Mouse (Mus musculus) testis, adult 2 months (tissue): ENCODE measurements at regions not wholly inside any gene's neighbourhood (a gene's known extent, or its start where the extent isn't known, plus 50 kb on each side); places are given as distances from the start of the nearest gene placed in this dataset.

Experiments
- H3K27ac ChIP-seq: fragments of 200-500 bp; 2 replicates; pipeline ENCODE4 v1.5.1; 2012; ENCODE audit warnings: low read depth, low read length; ENCODE audit not compliant: control insufficient read depth, insufficient read depth
- H3K27me3 ChIP-seq: fragments of 200-500 bp; 2 replicates; pipeline ENCODE4 v1.6.1; 2012; ENCODE audit warnings: mild to moderate bottlenecking, low read length, moderate library complexity; ENCODE audit not compliant: control insufficient read depth, insufficient read depth
- H3K36me3 ChIP-seq: fragments of 200-500 bp; 2 replicates; pipeline ENCODE4 v1.6.1; 2012; ENCODE audit warnings: mild to moderate bottlenecking, low read length; ENCODE audit not compliant: control insufficient read depth, insufficient read depth
- H3K4me1 ChIP-seq: fragments of 200-500 bp; 2 replicates; pipeline ENCODE4 v1.6.1; 2012; ENCODE audit warnings: low read length; ENCODE audit not compliant: control insufficient read depth, insufficient read depth
- H3K4me3 ChIP-seq: fragments of 200-500 bp; 2 replicates; pipeline ENCODE4 v1.5.1; 2012; ENCODE audit warnings: low read depth, mild to moderate bottlenecking, low read length, moderate library complexity, mixed read lengths; ENCODE audit not compliant: control insufficient read depth
- CTCF ChIP-seq: fragments of 200-500 bp; IDR thresholded peaks from 2 replicates; pipeline ENCODE4 v1.5.1; 2012; ENCODE audit warnings: low read depth, mild to moderate bottlenecking, inconsistent platforms, low read length, moderate library complexity; ENCODE audit not compliant: control insufficient read depth, insufficient read depth, insufficient replicate concordance
- POLR2A ChIP-seq: fragments of 200-500 bp; IDR thresholded peaks from 2 replicates; pipeline ENCODE4 v1.6.1; 2012; ENCODE audit warnings: low read depth, mild to moderate bottlenecking, inconsistent platforms, low read length, moderate library complexity; ENCODE audit not compliant: control insufficient read depth

DNA sequence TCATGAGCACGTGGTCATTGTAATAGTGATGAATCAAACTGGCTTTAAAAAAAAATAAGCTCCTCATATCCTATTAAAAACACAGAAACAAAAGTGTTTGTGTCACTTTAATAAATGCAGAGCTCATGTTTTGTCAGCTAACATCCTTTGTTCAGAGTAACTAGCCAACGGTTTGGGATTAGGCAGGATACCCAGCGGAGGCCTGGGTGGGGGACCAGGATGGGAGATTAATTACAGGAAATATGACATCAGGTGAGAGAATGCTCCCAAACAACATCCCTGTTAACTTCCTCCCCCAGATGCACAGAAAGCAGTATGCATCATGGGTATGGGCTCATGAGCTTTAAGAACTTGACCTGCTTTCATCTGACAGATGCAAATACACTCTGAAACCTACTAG lies 109.1 kb downstream of the H2al2a start:
- Histone ChIP-seq H3K4me1 (no peaks in the 10 kb centered on the region), H3K4me3 (no peak overlapping the region)
- TF ChIP-seq CTCF (no peak), POLR2A (no peak)

DNA sequence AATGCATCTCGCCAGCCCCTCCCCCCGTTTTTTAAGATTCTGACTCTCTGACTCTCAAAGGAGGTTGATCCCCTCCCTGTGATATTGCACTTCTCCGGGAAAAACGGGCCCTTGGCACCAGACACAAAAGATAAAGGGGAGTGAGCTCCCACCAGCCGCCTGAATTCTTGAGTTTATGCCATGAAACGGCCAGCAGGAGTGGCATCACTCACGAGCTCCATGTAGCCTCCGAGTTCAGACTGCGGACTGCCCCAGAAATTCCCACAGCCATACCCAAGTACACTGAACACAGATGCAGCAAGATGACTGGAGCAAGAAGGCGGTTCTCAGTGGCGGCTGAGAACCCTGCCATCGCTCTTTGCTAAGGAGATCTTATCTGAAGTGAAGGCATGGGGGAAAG lies 114.4 kb downstream of the H2al2a start:
- Histone ChIP-seq H3K4me1 (peaks cover 5% of the 10 kb centered on the region), H3K27ac (no peak overlapping the region), H3K27me3 (no peaks in the 10 kb centered on the region), H3K36me3 (no peaks in the 10 kb centered on the region), H3K4me3 (no peak overlapping the region)
- no peak for TF ChIP-seq CTCF
- no peak for TF ChIP-seq POLR2A

More for the DNA sequence above, 109.1 kb downstream of the H2al2a start:
- no peaks in the 10 kb centered on the region for H3K27me3 ChIP-seq
- no peak overlapping the region for H3K27ac ChIP-seq
- no peaks in the 10 kb centered on the region for H3K36me3 ChIP-seq

DNA sequence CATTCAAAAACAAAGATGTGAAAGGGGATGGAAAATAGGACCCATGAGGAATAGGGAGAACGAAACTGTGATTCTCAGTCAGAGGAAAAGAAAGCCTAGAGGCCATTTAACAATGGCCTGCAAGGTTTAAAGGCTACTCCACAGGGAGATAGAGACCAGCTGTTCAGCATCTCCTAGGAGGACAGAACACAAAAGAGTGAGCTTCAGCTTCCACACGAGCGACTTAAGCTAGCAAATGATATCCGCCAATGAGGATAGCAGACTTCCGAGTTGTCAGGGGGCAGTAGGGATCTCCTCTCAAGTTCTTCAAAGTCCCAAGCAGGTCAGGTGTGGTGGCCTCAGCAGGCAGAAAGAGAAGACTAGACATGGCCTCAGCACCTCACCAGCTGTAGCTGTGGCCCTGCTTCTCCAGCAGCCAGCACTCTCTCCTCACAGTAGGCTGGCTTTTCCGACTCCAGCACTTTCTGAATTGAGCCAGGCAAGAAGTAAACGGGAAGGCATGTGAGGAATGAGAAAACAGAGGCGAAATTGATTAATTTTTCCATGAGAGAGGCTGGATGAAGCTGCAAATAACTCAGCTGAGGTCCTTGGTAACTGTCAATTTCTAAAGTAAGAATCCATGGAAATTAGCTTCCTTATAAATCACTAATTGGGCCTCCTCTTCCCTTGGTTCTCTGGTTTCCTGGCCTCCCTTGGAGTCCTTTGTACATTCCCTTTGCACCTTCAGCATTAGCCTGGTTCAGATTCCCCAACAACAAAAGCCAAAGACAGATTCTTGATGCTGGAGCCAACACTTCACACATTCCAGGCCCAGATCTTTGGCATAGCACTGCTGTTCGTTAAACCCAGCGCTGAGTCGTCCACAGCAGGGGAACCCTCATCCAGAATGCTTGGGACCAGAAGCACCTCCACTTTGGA lies 115.7 kb downstream of the H2al2a start:
- no peaks in the 10 kb centered on the region for H3K27me3 ChIP-seq
- H3K27ac ChIP-seq: no peak overlapping the region
- H3K4me3 ChIP-seq: no peak overlapping the region
- H3K36me3 ChIP-seq: no peaks in the 10 kb centered on the region
- no peak for TF ChIP-seq POLR2A
- TF ChIP-seq CTCF: no peak
- H3K4me1 ChIP-seq: peaks cover 5% of the 10 kb centered on the region

DNA sequence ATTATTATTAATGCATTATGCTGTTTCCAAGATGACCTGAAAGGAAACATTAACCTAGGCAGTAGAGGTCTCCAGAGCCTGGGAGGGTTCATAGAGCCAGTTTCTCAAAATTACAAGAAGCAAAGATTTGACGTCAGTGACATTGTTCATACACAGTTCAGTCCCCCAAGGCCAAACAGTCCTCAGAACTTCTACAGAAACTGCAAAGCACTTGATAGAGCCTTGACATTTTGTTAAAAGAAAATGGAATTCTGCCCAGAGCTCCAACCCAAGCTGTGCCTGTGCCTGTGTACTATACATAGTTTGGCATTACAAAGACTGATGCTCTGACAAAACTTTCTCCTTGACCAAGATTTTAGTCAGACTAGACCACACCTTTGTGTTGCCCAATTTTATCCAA lies 118.9 kb downstream of the H2al2a start:
- no peaks in the 10 kb centered on the region for H3K27me3 ChIP-seq
- TF ChIP-seq POLR2A (no peak), CTCF (no peak)
- peaks cover 5% of the 10 kb centered on the region for H3K4me1 ChIP-seq
- H3K36me3 ChIP-seq: no peaks in the 10 kb centered on the region
- no peak overlapping the region for H3K27ac ChIP-seq
- no peak overlapping the region for H3K4me3 ChIP-seq

DNA sequence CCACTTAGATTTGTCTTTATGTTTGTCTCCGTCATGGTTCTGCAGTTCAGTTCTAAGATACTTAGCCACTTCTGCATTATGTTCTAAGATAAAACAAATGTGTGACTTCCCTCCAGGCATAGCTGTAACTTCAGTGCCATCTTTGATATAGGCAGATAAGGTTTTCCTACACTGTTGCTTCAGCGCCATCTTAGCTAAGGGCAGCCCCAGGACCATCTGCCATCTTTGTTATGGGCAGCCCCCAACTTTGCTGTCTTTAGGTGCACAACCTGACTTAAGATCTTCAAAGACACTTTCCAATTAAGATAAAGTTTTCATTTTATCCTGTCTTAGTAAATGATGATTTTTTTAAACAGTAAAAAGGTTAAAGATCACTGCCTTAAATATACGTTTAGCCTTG lies 119.8 kb downstream of the H2al2a start:
- no peaks in the 10 kb centered on the region for H3K27me3 ChIP-seq
- no peaks in the 10 kb centered on the region for H3K36me3 ChIP-seq
- TF ChIP-seq CTCF (no peak), POLR2A (no peak)
- H3K27ac ChIP-seq: no peak overlapping the region
- no peaks in the 10 kb centered on the region for H3K4me1 ChIP-seq
- no peak overlapping the region for H3K4me3 ChIP-seq

DNA sequence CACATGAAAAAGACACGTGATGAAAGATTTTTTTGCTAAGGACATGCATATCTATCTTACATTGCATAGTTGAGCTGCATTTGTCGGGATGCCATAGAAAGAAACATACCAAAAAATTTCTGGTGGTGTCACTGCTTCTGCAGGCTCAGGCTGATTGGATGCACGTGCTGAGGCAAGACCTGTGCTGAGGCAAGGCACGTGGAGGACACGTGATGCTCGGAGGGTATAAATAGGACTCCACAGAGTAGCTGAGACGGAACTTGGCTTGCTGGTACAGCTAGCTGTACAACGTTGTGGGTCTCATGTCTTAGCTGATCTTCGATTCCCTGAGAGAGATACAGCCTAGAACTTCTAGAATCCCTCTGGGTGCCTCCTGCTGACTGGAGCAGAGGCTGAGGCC lies 120.6 kb downstream of the H2al2a start:
- Histone ChIP-seq H3K4me1 (no peaks in the 10 kb centered on the region), H3K4me3 (no peak overlapping the region), H3K36me3 (no peaks in the 10 kb centered on the region), H3K27ac (no peak overlapping the region), H3K27me3 (no peaks in the 10 kb centered on the region)
- no peak for TF ChIP-seq CTCF
- no peak for TF ChIP-seq POLR2A

DNA sequence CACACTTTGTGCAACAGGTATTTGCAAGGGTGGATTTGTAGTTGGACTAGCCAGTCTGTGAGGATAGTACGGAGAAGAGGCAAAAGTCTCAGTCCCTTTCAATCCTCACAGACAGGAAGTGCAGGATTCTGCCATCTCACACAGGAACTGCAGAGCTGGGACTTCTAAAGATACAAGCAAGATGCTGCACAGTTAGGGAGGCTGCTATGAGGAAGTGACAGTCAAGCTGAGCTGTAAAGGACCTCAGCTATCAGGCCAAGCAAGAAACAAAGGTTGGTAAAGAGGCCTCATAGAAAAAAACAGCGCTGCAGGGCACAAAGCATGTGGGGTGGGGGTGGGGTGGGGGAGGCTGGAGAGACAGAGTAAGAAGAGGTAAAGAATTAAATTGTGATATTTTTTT lies 126.2 kb downstream of the H2al2a start:
- Histone ChIP-seq H3K4me3 (no peak overlapping the region), H3K27ac (no peak overlapping the region), H3K4me1 (no peaks in the 10 kb centered on the region), H3K27me3 (no peaks in the 10 kb centered on the region), H3K36me3 (no peaks in the 10 kb centered on the region)
- TF ChIP-seq POLR2A (no peak), CTCF (no peak)

DNA sequence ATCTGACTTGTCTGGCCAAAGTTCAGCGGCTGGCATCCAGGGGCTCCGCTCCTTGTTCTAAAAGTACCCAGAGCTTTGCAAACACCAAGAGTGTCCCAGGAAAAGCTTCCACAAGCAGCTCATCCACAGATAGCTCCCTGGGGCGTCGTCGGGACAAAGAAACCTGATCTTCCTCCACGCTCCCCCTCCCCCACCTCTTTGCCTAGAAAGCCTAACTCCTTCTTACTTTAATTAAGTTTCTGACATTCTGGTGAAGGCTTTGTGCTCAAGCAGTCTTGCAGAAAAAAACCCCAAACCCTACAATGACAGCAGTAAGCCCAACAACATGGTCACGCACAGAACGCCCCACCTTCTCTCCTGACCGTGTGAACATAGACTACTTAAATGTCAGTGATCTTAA lies 128.6 kb downstream of the H2al2a start:
- TF ChIP-seq POLR2A (no peak), CTCF (no peak)
- Histone ChIP-seq H3K36me3 (no peaks in the 10 kb centered on the region), H3K4me3 (no peak overlapping the region), H3K27ac (no peak overlapping the region), H3K27me3 (no peaks in the 10 kb centered on the region), H3K4me1 (no peaks in the 10 kb centered on the region)
